Mouse (Mus musculus) megakaryocyte, embryonic 14.5 days (primary cell): Measurements from ENCODE around the gene Otud1.

Experiments
- FLI1 ChIP-seq: IDR thresholded peaks from 2 replicates; pipeline ENCODE4 v1.6.1; 2012; ENCODE audit warnings: low read length, inconsistent platforms, mixed read lengths
- GATA1 ChIP-seq: IDR thresholded peaks from 3 replicates; pipeline ENCODE4 v1.6.1; 2012; ENCODE audit warnings: mixed read lengths, low read length, inconsistent platforms, borderline replicate concordance

GRCm38 (mm10) chr2:19703020-19703613 is 45.6 kb downstream of the Otud1 start:
- TF ChIP-seq GATA1: no peak
- TF ChIP-seq FLI1: no peak
